Mouse (Mus musculus) heart, adult 2 months (tissue): ENCODE measurements at regions not wholly inside any gene's neighbourhood (a gene's known extent, or its start where the extent isn't known, plus 50 kb on each side); places are given as distances from the start of the nearest gene placed in this dataset.

Experiments used
- DNase-seq, 2 experiments: peaks; one replicate each; pipeline ENCODE4 v3.0.0; 2021
- H3K27ac ChIP-seq: fragments of 200-600 bp; 2 replicates; pipeline ENCODE4 v1.8.1; 2022
- H3K27me3 ChIP-seq: fragments of 200-500 bp; 2 replicates; pipeline ENCODE4 v1.6.1; 2012; ENCODE audit warnings: mild to moderate bottlenecking, low read length, inconsistent platforms, mixed read lengths; ENCODE audit not compliant: control insufficient read depth, insufficient read depth
- H3K36me3 ChIP-seq: fragments of 200-500 bp; 2 replicates; pipeline ENCODE4 v1.6.1; 2012; ENCODE audit warnings: low read length, inconsistent platforms; ENCODE audit not compliant: control insufficient read depth, insufficient read depth
- H3K4me1 ChIP-seq: fragments of 200-500 bp; 2 replicates; pipeline ENCODE4 v1.6.1; 2011; ENCODE audit warnings: low read length; ENCODE audit not compliant: control insufficient read depth, insufficient read depth
- H3K4me3 ChIP-seq: fragments of 200-600 bp; 2 replicates; pipeline ENCODE4 v1.8.1; 2022
- H3K79me2 ChIP-seq: fragments of 200-500 bp; replicated peaks from 2 replicates; pipeline ENCODE4 v1.6.1; 2012; ENCODE audit warnings: mild to moderate bottlenecking, inconsistent platforms, low read length, moderate library complexity, mixed read lengths; ENCODE audit not compliant: control insufficient read depth, insufficient read depth
- H3K9ac ChIP-seq: fragments of 200-500 bp; 2 replicates; pipeline ENCODE4 v1.6.1; 2012; ENCODE audit warnings: low read depth, mild to moderate bottlenecking, control low read depth, inconsistent platforms, low read length, mixed read lengths
- CTCF ChIP-seq: fragments of 200-600 bp; IDR thresholded peaks from 2 replicates; pipeline ENCODE4 v1.8.1; 2022; ENCODE audit warnings: antibody characterized with exemption, mild to moderate bottlenecking, moderate library complexity
- EP300 ChIP-seq: fragments of 200-500 bp; IDR thresholded peaks from 2 replicates; pipeline ENCODE4 v1.6.1; 2011; ENCODE audit warnings: low read depth, low read length, control low read depth; ENCODE audit not compliant: insufficient read depth
- POLR2A ChIP-seq: fragments of 200-500 bp; IDR thresholded peaks from 2 replicates; pipeline ENCODE4 v1.6.1; 2011; ENCODE audit warnings: mild to moderate bottlenecking, low read depth, low read length, control low read depth; ENCODE audit not compliant: insufficient read depth
- WGBS: fragments of 180-500 bp; shearing (Covaris S2); methylation state at CpG from one replicate; pipeline ENCODE4 v1.1.7; 2018; 5-methylcytosine and 5-hydroxymethylcytosine counted together
- intact Hi-C: fragments of 180-260 bp; cut with DNase I; formaldehyde crosslinking; loops from one replicate; pipeline ENCODE4 v1.15.1; 2025

DNA sequence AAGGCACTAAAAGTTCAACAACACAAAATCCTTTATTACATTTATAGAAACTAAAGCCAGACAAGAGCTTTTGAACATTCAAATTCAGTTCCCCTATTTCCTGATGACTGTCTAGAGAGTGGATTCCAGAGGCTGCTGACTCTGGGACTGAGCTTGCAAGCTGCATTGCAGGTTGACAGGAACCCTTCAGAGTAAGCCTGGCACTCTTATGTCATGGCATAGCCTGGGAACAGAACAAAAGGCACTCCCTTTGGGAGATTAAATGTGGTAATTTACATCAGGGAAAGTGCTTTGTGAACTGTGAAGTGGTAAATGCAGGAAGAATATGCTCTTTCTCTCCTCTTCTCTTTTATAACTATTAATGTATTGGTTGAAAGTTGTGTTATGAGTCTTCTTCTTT lies 847.3 kb downstream of the Bcl11a start:
- intact Hi-C loops: no loop called here
- H3K79me2 ChIP-seq: no peaks in the 10 kb centered on the region
- H3K4me3 ChIP-seq: no peak overlapping the region
- no peak for DNase-seq
- no peaks in the 10 kb centered on the region for H3K36me3 ChIP-seq
- TF ChIP-seq EP300: no peak
- TF ChIP-seq CTCF: no peak
- no peak for TF ChIP-seq POLR2A
- no peak overlapping the region for H3K27ac ChIP-seq
- no peak overlapping the region for H3K9ac ChIP-seq
- no peaks in the 10 kb centered on the region for H3K4me1 ChIP-seq
- H3K27me3 ChIP-seq: no peaks in the 10 kb centered on the region

DNA sequence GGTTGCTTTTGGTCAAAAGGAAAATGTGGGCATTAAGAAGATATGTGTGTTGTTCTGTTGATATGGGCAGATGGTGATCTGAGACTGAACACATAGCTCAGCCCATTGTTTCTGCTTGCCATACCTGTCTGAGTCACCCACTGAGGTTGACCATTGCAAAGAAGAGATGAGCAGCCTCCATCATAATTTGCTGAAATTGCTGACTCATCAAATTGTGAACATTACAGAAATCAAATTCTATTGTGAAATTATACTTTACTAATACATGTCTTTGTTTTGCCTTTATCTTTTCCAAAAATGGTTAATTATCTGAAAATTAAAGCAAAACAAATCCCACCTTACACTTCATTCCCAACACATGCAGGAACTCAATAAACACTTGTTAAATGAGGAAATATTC lies 865.8 kb downstream of the Bcl11a start:
- intact Hi-C loops: no loop called here
- no peaks in the 10 kb centered on the region for H3K27me3 ChIP-seq
- H3K4me3 ChIP-seq: no peak overlapping the region
- no peak for DNase-seq
- no peak overlapping the region for H3K9ac ChIP-seq
- TF ChIP-seq EP300: no peak
- no peak overlapping the region for H3K27ac ChIP-seq
- no peaks in the 10 kb centered on the region for H3K79me2 ChIP-seq
- H3K4me1 ChIP-seq: no peaks in the 10 kb centered on the region
- no peaks in the 10 kb centered on the region for H3K36me3 ChIP-seq

DNA sequence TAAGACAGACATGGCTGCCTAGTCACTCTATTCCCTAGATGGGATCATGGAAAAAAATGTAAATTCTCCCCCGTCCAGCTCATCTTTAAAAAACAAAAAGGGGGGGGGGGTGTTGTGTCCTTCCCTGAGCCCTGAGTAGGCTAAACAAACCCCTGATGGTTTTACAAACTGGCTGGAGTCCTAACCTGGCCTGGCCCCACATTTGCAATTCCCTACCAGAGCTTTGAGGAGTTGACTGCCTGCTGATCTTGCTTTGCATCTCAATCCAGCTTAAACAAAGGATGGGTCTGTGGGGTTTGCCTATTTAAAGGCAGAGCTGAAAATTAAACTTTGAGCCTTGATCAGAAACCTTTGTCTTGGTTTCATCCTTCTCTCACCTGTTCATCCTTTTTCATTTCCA lies 873.3 kb downstream of the Bcl11a start:
- DNase-seq: no peak
- H3K27me3 ChIP-seq: no peaks in the 10 kb centered on the region
- intact Hi-C loops: no loop called here
- no peak for TF ChIP-seq EP300
- no peaks in the 10 kb centered on the region for H3K4me1 ChIP-seq
- WGBS: 90% methylated on average over 1 of the region's 1 CpGs
- no peak overlapping the region for H3K9ac ChIP-seq
- H3K79me2 ChIP-seq: no peaks in the 10 kb centered on the region
- H3K36me3 ChIP-seq: no peaks in the 10 kb centered on the region
- no peak overlapping the region for H3K27ac ChIP-seq
- no peak overlapping the region for H3K4me3 ChIP-seq

DNA sequence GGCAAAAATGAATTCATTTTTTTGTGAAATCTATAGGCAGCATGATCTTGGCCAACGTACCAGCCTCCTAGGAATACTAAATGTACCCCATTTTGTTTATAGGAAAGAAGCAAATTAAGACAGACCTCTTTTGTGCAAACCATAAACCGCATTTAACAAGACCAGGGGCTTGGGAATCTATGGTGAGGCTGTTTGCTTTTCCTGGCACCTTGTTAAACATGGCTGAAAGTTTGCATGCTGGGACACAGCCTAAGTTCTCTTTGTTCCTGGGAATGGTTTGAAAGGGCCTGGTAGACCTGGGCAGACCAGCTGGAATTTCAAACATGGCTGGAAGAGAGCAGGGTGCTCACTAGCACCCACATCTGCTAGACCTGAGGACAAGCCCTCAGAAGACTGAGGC lies 894.5 kb downstream of the Bcl11a start:
- Histone ChIP-seq H3K9ac (no peak overlapping the region), H3K4me3 (no peak overlapping the region), H3K36me3 (no peaks in the 10 kb centered on the region), H3K4me1 (no peaks in the 10 kb centered on the region), H3K27me3 (no peaks in the 10 kb centered on the region), H3K79me2 (no peaks in the 10 kb centered on the region), H3K27ac (no peak overlapping the region)
- TF ChIP-seq POLR2A (no peak), CTCF (no peak), EP300 (no peak)
- DNase-seq: no peak
- intact Hi-C loops: no loop called here
- WGBS: 67% methylated on average over 2 of the region's 2 CpGs

DNA sequence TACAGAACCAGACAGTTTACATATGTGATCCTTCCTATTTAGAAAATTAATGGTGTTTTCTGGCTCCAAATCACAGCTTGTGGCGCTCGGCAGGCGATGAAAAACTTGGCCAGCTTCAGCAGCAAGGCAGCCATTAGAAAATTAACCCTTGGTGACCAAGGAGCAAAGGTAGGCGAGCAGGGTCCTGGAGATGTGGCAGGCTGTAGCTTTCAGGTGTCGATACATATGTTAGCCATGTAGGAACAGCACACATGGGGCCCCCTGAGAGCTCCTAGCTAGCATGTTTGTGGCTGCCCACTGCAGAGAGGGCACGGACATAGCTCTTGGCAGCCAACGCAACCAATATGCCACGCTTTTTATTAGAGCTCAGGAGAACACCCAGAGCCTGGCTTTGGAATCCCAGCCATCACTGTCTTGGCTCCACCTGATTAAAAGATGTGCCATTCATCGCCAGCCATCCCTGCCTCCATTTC lies 902.4 kb downstream of the Bcl11a start:
- H3K4me3 ChIP-seq: no peak overlapping the region
- H3K4me1 ChIP-seq: no peaks in the 10 kb centered on the region
- no peak overlapping the region for H3K9ac ChIP-seq
- no peaks in the 10 kb centered on the region for H3K27me3 ChIP-seq
- intact Hi-C loops: no loop called here
- no peak for DNase-seq
- H3K36me3 ChIP-seq: no peaks in the 10 kb centered on the region
- H3K27ac ChIP-seq: no peak overlapping the region
- TF ChIP-seq EP300 (no peak), POLR2A (no peak)
- no peaks in the 10 kb centered on the region for H3K79me2 ChIP-seq
- 67% methylated on average over 9 of the region's 9 CpGs for WGBS

DNA sequence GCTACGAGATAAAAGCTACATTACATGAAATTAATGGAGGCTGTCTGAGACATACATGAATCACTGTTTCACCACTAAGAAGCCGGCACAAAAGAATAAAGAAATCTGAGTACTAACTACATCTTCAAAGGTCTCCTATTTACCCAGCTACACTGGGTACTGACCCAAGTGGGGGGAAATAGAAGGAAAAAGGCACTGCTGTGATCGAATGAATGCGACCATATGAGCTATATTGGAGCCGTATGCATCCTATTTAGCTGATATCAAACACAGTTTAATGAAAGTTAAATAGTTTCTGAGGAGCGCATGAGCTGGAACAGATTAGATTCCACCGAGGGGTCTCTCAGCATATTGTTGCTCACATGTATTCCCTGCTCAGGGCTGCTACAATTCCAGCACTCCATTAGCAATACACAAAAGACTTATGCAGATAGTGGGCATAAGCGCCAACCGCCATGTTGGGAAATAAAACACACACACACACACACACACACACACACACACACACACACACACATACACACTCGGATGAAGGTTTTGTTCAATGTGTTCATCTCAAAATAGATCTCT lies 905.3 kb downstream of the Bcl11a start:
- no peaks in the 10 kb centered on the region for H3K79me2 ChIP-seq
- no peak overlapping the region for H3K4me3 ChIP-seq
- no peaks in the 10 kb centered on the region for H3K27me3 ChIP-seq
- intact Hi-C loops: no loop called here
- no peak overlapping the region for H3K9ac ChIP-seq
- WGBS: 76% methylated on average over 10 of the region's 10 CpGs
- DNase-seq: no peak
- no peak for TF ChIP-seq POLR2A
- TF ChIP-seq CTCF: no peak
- TF ChIP-seq EP300: no peak
- no peaks in the 10 kb centered on the region for H3K4me1 ChIP-seq
- H3K36me3 ChIP-seq: no peaks in the 10 kb centered on the region
- no peak overlapping the region for H3K27ac ChIP-seq
